Mouse (Mus musculus): ENCODE data around the gene Ndufs3.

- TF ChIP-seq ZC3H11A (IDR thresholded peaks at IDR 0.05; ENCODE audit: borderline replicate concordance, low read depth, low read length) (no peak), MAFK (IDR thresholded peaks at IDR 0.05; ENCODE audit: insufficient read depth, low read depth, low read length) (no peak), CHD2 (IDR thresholded peaks at IDR 0.05; ENCODE audit: low read depth, low read length) (no peak)
These were observed 10.8 kb downstream of the Ndufs3 start for GRCm38 (mm10) chr2:90893673-90894298.

Data from ES-E14 (cell line).